Mouse (Mus musculus) urinary bladder, postnatal 14 days (tissue): ENCODE data around the gene Snx5.
A peak's percentile ranks its signal among the peaks of the same experiment; 100 is the strongest.

Source experiments
- DNase-seq: peaks from one replicate; pipeline ENCODE4 v3.0.0; 2021; ENCODE audit warnings: low spot score

The Snx5 gene

DNA sequence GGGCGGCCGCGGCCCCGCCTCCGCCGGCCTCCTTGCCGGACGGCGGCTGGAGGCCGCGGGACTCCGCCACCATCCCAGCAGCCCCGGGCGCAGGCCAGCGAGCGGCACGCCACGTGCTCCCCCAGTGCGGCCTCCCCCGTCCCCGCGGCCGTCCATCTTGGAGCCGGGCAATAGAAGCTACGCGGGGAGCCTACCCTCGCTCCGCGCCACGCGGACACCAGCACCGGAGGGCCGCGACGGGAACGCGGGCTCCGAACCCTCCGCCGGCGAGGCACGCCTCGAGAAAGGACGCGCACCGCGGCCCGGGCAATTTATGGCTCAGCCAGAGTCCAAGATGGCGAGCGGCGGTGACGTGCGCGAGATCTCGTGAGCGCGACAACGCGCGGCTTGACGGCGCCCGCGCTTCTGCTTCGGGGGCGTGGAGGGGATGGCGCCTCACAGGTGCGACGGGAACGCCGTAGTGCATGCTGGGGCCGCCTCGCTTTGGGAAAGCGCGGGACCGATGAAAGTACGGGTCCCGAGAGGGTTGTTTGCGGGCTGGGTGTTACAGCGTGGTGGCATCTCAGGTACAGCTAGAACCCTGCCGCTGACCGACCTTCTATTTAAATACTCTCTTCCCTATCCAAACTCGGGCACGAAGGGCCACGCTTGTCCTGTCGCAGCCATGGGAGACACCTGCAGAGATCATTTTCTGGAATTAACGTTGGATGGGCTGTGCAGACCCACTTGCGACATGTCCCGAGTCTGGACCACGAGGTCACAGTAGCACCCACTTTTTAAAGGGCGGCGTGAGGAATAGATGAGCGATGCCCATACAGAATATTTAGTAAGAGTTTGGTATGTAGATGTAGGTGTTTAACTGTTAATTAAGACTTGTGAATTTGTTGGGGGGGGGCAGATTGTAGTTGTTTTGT lies at the start of gene Snx5, which contains the start of gene Mgme1:
TSS of gene Snx5 (minus strand) at position 400 of the 914 bp plus-strand sequence.
TSS of gene Mgme1 (plus strand) at position 157 of the 914 bp plus-strand sequence.
- DNase-seq = peak; percentile 93

DNA sequence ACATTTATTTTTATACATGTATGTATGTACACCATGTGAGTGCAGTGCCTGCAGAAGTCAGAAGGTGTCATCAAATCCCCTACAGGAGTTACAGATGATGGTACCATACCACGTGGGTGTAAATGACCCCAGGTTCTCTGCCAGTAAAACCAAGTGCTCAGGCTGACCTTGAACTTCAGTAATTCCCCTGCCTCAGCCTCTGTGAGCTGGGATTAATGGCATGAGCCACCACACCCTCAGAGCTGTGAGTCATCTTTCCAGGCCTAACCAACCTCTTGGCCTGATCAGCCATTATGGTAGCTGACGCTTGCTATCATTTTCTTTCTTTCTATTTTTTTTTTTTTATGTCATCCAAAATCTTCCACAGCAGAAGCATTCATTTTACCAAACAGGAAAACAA lies 40.7 kb upstream of the Snx5 start:
- no peak for DNase-seq

DNA sequence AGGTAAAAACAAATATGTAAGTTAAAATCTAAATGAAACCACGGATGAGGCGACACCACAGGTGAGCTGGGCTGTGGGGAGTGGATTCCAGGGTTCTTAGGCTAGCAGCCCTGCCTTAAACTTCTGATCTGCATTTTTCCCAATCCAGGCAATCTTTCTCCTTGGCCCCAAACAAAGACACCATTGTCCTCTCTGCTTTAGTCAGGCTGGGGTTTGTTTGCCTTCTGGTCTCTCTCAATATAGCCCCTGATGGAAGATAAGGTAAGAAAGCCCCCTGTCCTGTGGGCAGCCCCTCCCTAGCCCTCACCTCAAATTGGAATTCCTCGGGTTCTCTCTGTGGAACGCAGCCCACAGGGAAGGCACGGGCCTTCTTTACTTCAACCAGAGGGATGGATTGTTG lies 39.6 kb upstream of the Snx5 start:
- DNase-seq = no peak

GRCm38 (mm10) chr2:144308561-144308960 lies 37.9 kb upstream of the Snx5 start:
- no peak for DNase-seq

DNA sequence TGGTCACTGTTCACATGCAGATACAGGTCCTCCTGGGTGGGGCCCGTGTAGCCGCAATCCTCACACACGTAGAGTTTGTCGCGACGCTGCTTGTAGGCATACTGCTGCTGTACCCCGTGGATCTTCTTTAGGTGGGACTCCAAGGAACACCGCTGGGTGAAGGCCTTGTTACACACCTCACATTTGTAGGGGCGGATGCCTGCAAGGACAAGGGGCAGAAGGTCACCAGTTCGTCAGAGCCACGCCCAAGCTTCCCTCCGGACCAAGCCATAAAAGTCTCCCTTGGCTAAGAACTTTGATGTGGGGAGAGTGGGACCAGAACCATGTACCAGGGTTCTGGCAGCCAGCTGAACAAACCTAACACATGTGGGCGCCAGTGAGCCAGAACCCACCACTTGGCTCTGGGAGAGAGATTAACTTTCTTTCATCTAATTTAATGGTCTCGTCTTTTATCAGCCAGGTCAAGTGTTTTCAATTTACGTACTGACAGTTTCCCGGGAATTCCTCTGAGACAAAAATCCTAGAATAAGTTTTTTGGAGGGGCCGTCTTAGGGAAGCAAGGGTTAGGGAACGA lies 35.1 kb upstream of the Snx5 start:
- DNase-seq = no peak

- no peak for DNase-seq
These were observed 30.4 kb upstream of the Snx5 start for GRCm38 (mm10) chr2:144301101-144301500.

GRCm38 (mm10) chr2:144299749-144300669 lies 29.3 kb upstream of the Snx5 start:
- DNase-seq = peak; percentile 23

DNA sequence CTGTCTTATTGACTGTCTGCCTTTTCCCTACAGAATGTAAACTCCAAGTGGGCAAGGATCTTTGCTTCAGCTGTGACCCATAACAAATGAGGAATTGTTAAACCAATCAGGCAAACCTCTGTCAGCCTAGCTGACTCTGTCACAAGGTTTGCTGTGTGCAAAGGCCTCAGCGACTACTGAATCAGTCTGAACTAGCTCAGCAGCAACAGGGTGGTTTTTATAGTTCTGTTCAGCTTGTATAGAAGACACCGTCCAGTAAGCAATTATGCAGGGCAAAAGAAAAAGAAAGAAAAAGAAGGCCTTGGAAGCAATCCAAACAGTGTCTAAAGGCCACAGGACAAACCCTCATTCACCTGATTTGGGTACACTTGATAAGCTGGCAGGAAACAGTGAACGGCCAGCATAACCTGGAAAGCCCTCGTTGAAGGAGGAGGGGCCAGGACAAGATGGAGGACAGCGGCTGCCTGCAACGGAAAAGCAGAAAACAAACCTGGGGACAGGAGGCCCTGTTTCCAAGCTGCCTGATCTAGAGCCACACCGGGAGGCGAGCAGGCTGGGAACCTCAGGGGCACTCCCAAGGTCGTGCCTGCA lies 24.5 kb upstream of the Snx5 start:
- no peak for DNase-seq

DNA sequence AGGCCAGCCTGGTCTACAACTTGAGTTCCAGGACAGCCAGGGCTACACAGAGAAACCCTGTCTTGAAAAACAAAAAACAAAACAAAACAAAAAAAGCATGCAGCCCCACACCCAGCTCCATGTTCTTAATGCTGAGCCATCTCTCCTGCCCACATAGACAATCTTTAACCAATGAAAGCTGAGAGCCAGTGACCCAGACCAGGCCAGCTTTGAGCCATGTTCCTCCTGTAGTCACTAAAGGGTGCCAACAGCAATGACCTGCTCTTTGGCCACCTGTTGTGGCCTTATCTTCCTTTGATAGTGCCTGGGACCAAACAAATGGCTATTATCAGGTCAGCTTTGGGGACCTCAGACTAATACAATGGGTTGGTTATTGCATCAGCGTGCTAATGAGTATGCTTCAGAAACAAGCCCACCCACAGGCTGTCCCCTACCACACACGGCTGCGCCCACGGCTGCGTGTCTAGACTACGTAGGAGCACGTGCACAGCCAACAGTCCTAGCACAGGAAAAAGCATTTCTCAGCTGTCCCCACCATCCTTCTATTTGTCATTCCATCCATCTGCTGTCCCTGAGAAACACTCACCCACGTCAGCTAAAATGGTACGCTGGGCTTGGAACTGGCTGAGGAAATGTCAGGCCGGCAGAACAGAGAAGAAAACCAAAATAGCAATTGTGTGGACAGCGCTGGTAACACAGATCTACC lies 21.0 kb upstream of the Snx5 start:
- DNase-seq = no peak

GRCm38 (mm10) chr2:144290321-144290720 lies 19.6 kb upstream of the Snx5 start:
- DNase-seq = no peak

DNA sequence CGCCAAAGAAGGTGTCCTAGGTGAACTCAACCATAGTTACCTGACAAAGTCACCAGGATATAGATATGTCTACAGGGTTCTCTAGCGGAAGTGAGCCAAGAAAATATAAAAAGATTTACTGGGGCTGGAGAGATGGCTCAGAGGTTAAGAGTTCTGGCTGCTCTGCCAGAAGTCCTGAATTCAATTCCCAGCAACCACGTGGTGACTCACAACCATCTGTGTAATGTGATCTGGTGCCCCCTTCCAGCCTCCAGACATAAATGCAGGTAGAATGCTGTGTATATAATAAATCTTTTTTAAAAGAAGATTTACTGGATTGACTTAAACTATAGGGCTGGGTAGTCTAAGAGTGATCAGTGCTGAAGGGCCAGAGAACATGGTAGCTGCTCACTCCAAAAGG lies 10.7 kb upstream of the Snx5 start:
- no peak for DNase-seq

DNA sequence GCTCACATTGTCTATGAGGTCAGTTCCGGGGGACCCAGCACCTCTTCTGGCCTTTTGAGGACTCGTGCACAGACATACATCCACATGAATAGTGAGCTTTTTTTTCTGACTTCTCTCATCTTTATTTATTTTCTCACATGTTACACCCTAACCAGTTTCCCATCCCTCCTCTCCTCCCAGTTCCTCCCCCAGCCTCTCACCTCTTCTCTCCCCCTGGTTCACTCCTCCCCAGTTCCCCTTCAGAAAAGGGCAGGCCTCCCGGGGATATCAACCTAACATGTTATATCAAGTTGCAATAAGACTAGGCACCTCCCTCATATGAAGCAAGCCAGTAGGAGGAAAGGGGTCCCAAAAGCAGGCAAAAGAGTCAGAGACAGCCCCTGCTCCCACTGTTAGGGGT lies 9.9 kb upstream of the Snx5 start:
- no peak for DNase-seq

- DNase-seq = peak; percentile 65
These were observed 9.0 kb upstream of the Snx5 start for GRCm38 (mm10) chr2:144279742-144280141.

GRCm38 (mm10) chr2:144276885-144277284 lies 6.2 kb upstream of the Snx5 start:
- DNase-seq = no peak

- no peak for DNase-seq
These were observed 4.0 kb upstream of the Snx5 start for GRCm38 (mm10) chr2:144274741-144275140.

GRCm38 (mm10) chr2:144272088-144272487 lies 1.4 kb upstream of the Snx5 start:
- no peak for DNase-seq

DNA sequence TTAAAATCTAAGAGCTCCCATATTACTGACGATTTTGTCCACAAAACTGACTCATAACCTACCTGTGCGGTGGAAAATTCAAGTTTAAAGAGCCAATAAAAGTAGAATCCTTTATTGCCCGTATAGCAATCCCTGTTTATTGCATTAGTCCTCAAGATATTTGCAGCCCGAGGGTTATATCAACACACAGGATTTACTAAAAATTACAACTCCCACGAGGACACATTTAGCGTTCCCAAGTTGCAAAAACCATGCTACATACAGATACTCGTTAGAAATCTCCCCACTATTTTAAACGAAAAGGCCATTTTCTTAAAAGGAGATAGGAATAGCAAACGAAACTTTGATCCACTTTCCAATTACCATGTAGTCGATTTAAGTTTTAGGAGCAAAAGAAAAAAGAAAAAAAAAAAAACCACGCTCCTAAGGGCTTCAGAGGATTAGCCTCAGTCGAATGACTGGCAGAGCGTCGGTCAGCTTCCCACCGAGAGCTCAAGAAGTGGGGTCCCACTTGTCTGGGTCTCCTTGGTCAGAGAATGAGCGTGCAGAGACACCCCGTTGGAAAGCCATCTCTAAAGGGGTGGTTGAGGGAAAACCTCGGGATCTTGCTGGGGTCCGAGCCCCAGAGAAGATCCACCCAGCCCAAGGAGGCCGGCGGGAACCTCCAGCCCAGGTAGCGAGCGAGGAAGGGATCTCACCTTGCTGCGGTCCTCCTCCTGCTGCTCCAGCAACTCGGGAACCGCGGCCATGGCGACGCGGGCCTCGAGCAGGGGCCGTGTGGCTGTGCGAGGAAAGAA lies 829 bp downstream of the Snx5 start:
- no peak for DNase-seq

- no peak for DNase-seq
These were observed 1.4 kb downstream of the Snx5 start for GRCm38 (mm10) chr2:144269306-144269650.

GRCm38 (mm10) chr2:144268446-144269305 lies 2.0 kb downstream of the Snx5 start:
- no peak for DNase-seq

GRCm38 (mm10) chr2:144267731-144268015 lies 3.0 kb downstream of the Snx5 start:
- DNase-seq = no peak
